27 mouse cellular contexts compared by ENCODE assay signal in the genomic region with DNA sequence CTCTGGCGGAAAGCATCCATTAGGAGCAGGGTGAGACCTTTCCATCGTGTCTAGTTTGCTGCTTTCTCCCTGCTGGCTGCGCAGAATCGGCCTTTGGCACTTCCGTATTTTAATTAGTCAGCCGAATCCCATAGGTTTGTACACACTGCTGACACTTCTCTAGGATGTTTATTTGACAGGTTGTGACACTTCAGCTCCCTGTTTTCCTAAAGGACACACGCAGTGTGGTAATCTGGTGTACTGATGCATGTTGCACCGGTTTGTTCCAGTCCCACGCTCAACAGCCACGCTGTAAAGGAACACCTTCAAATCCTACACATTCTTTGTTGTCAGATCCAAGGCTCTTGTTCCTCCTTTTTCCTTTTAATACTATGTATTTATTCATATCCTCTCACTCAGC.
DNase-seq lines count a peak whose midpoint lies in the region; ATAC-seq and TF ChIP-seq lines count a peak whose summit lies in the region.
"Had no signal": no experiment of that assay in that cellular context is flagged by ENCODE, and none has a peak within 500 bp of the region (broad histone marks: within the 10 kb centered on the region; RNA-seq: fewer than 3 reads in every experiment).

No protein-coding gene starts in this region.

- 0 out of 2 replicates have a peak, but pooled peaks have one; percentile 43 for ATAC-seq in hindbrain, embryonic 14.5 days (ENCODE audit: low FRiP score)
- no peak for ATAC-seq in hindbrain, embryonic 12.5 days (ENCODE audit: low FRiP score)
- ATAC-seq in midbrain, embryonic 12.5 days (ENCODE audit: low FRiP score, low read depth), result peak; percentile 49; the same call in 1 of the 2 replicates
- ATAC-seq in midbrain, embryonic 11.5 days (ENCODE audit: low FRiP score), result no peak
- ATAC-seq: intestine, postnatal 0 days had no signal

- DNase-seq in cerebellum, adult 2 months, result peak; percentile 29 to 52
- DNase-seq in cerebellum, postnatal 36 days, result no peak
- DNase-seq in hindbrain, embryonic 14.5 days (ENCODE audit: low spot score), result no peak
- DNase-seq in midbrain, embryonic 11.5 days (ENCODE audit: low spot score, missing footprints), result no peak
- peak; percentile 41 for DNase-seq in brain, embryonic 14.5 days (ENCODE audit: low read depth)
- DNase-seq: adrenal gland, postnatal 10 days; cerebellum, postnatal 14 days; embryo, embryonic 11 days; gastrocnemius, postnatal 36 days; heart, adult 2 months; heart, postnatal 14 days; layer of hippocampus, postnatal 36 days; lung, adult 18-20 months; lung, postnatal 10 days; right cerebral cortex, postnatal 14 days; thymus, adult 2 months; thymus, postnatal 4 days had no signal

- no peak overlapping the region for H3K9ac ChIP-seq in hindbrain, embryonic 14.5 days
- H3K9ac ChIP-seq in hindbrain, embryonic 12.5 days, result no peak overlapping the region
- no peak overlapping the region for H3K9ac ChIP-seq in midbrain, embryonic 12.5 days (replicated peaks)
- H3K9ac ChIP-seq in midbrain, embryonic 11.5 days (ENCODE audit: low read length), result no peak overlapping the region
- H3K9ac ChIP-seq: embryonic facial prominence, embryonic 13.5 days; heart, embryonic 13.5 days; neural tube, embryonic 15.5 days had no signal

- no peaks in the 10 kb centered on the region for H3K27me3 ChIP-seq in cerebellum, adult 2 months (ENCODE audit: control insufficient read depth, insufficient read depth, low read length)
- H3K27me3 ChIP-seq in hindbrain, embryonic 14.5 days (ENCODE audit: control insufficient read depth, insufficient read depth, low read length), result no peaks in the 10 kb centered on the region
- no peaks in the 10 kb centered on the region for H3K27me3 ChIP-seq in hindbrain, embryonic 12.5 days
- H3K27me3 ChIP-seq in midbrain, embryonic 12.5 days, result no peaks in the 10 kb centered on the region
- H3K27me3 ChIP-seq in midbrain, embryonic 11.5 days (ENCODE audit: control insufficient read depth, insufficient read depth, low read length), result no peaks in the 10 kb centered on the region
- H3K27me3 ChIP-seq: embryonic facial prominence, embryonic 13.5 days; heart, embryonic 13.5 days; neural tube, embryonic 15.5 days had no signal

- no peaks in the 10 kb centered on the region for H3K36me3 ChIP-seq in hindbrain, embryonic 14.5 days (replicated peaks; ENCODE audit: control insufficient read depth, insufficient read depth)
- no peaks in the 10 kb centered on the region for H3K36me3 ChIP-seq in hindbrain, embryonic 12.5 days
- no peaks in the 10 kb centered on the region for H3K36me3 ChIP-seq in midbrain, embryonic 12.5 days
- no peaks in the 10 kb centered on the region for H3K36me3 ChIP-seq in midbrain, embryonic 11.5 days (ENCODE audit: control insufficient read depth, insufficient read depth, low read length)
- H3K36me3 ChIP-seq: embryonic facial prominence, embryonic 13.5 days; heart, embryonic 13.5 days; neural tube, embryonic 15.5 days had no signal

- H3K4me3 ChIP-seq in cerebellum, adult 2 months (replicated peaks; ENCODE audit: insufficient read depth, low read depth, low read length), result no peak overlapping the region
- H3K4me3 ChIP-seq in hindbrain, embryonic 14.5 days (replicated peaks; ENCODE audit: low read length), result no peak overlapping the region
- no peak overlapping the region for H3K4me3 ChIP-seq in hindbrain, embryonic 12.5 days
- H3K4me3 ChIP-seq in midbrain, embryonic 12.5 days, result no peak overlapping the region
- H3K4me3 ChIP-seq in midbrain, embryonic 11.5 days (ENCODE audit: low read depth, low read length), result no peak overlapping the region
- H3K4me3 ChIP-seq: embryonic facial prominence, embryonic 13.5 days; erythroblast, embryonic 14.5 days; heart, adult 2 months; heart, embryonic 13.5 days; layer of hippocampus, adult 2 months; neural tube, embryonic 15.5 days had no signal

- H3K4me2 ChIP-seq in hindbrain, embryonic 14.5 days (replicated peaks), result no peak overlapping the region
- no peak overlapping the region for H3K4me2 ChIP-seq in hindbrain, embryonic 12.5 days (replicated peaks)
- H3K4me2 ChIP-seq in midbrain, embryonic 12.5 days (replicated peaks), result no peak overlapping the region
- H3K4me2 ChIP-seq in midbrain, embryonic 11.5 days, result no peak overlapping the region
- H3K4me2 ChIP-seq: embryonic facial prominence, embryonic 13.5 days; heart, embryonic 13.5 days; neural tube, embryonic 15.5 days had no signal

- TF ChIP-seq POLR2A in cerebellum, adult 2 months (IDR thresholded peaks at IDR 0.05; ENCODE audit: borderline replicate concordance, insufficient read depth, low read length), result no peak
- TF ChIP-seq POLR2A in brain, embryonic 14.5 days (IDR thresholded peaks at IDR 0.05; ENCODE audit: borderline replicate concordance, extremely low read depth, insufficient read depth, insufficient read length, poor library complexity, severe bottlenecking), result no peak

- H3K27ac ChIP-seq in cerebellum, adult 2 months (ENCODE audit: insufficient read depth, low read length), result no peak overlapping the region; the same call in 1 of the 2 replicates
- H3K27ac ChIP-seq in hindbrain, embryonic 14.5 days, result no peak overlapping the region
- no peak overlapping the region for H3K27ac ChIP-seq in hindbrain, embryonic 12.5 days
- H3K27ac ChIP-seq in midbrain, embryonic 12.5 days (replicated peaks), result no peak overlapping the region
- H3K27ac ChIP-seq in midbrain, embryonic 11.5 days (ENCODE audit: low read depth, low read length), result no peak overlapping the region
- H3K27ac ChIP-seq: embryonic facial prominence, embryonic 13.5 days; heart, adult 2 months; heart, embryonic 13.5 days; kidney, postnatal 0 days; layer of hippocampus, adult 2 months; neural tube, embryonic 15.5 days; stomach, postnatal 0 days had no signal

- H3K9me3 ChIP-seq in hindbrain, embryonic 14.5 days (ENCODE audit: control insufficient read depth, low read length), result no peaks in the 10 kb centered on the region
- H3K9me3 ChIP-seq in hindbrain, embryonic 12.5 days (replicated peaks), result no peaks in the 10 kb centered on the region
- no peaks in the 10 kb centered on the region for H3K9me3 ChIP-seq in midbrain, embryonic 12.5 days
- no peaks in the 10 kb centered on the region for H3K9me3 ChIP-seq in midbrain, embryonic 11.5 days (ENCODE audit: control insufficient read depth, low read length)
- H3K9me3 ChIP-seq: embryonic facial prominence, embryonic 13.5 days; heart, embryonic 13.5 days; neural tube, embryonic 15.5 days had no signal

- 15% methylated on average over 10 of the region's 10 CpGs for WGBS in cerebellum, adult 2 months
- WGBS in hindbrain, embryonic 14.5 days, result 68% methylated on average over 10 of the region's 10 CpGs
- WGBS in hindbrain, embryonic 12.5 days, result 76% methylated on average over 10 of the region's 10 CpGs
- WGBS in midbrain, embryonic 12.5 days, result 76% methylated on average over 10 of the region's 10 CpGs
- 81% methylated on average over 10 of the region's 10 CpGs for WGBS in midbrain, embryonic 11.5 days

- no peak for TF ChIP-seq CTCF in cerebellum, adult 2 months (IDR thresholded peaks at IDR 0.05; ENCODE audit: borderline replicate concordance, insufficient read depth, low read depth, low read length)
- no peak for TF ChIP-seq CTCF in brain, embryonic 14.5 days (IDR thresholded peaks at IDR 0.05; ENCODE audit: borderline replicate concordance, extremely low read depth, insufficient read depth, insufficient read length)

- peaks cover 25% of the 10 kb centered on the region for H3K4me1 ChIP-seq in cerebellum, adult 2 months (ENCODE audit: control insufficient read depth, insufficient read depth, low read length)
- no peaks in the 10 kb centered on the region for H3K4me1 ChIP-seq in hindbrain, embryonic 14.5 days (replicated peaks; ENCODE audit: control insufficient read depth, insufficient read depth, low read length)
- no peaks in the 10 kb centered on the region for H3K4me1 ChIP-seq in hindbrain, embryonic 12.5 days
- no peaks in the 10 kb centered on the region for H3K4me1 ChIP-seq in midbrain, embryonic 12.5 days
- no peaks in the 10 kb centered on the region for H3K4me1 ChIP-seq in midbrain, embryonic 11.5 days (ENCODE audit: control insufficient read depth, insufficient read depth, low read length)
- H3K4me1 ChIP-seq: embryonic facial prominence, embryonic 13.5 days; heart, embryonic 13.5 days; neural tube, embryonic 15.5 days had no signal

Comparison
In these comparisons a context has a peak if more than half of its experiments do, and no peak if none do; other contexts are left out.
1. DNase-seq: peak in cerebellum, adult 2 months (2 of 2) and brain, embryonic 14.5 days (single experiment); none in cerebellum, postnatal 36 days (0 of 2), hindbrain, embryonic 14.5 days (single experiment) and midbrain, embryonic 11.5 days (single experiment).
2. ATAC-seq: peak in hindbrain, embryonic 14.5 days (single experiment) and midbrain, embryonic 12.5 days (single experiment); none in hindbrain, embryonic 12.5 days (single experiment) and midbrain, embryonic 11.5 days (single experiment).